Mouse (Mus musculus) liver, embryonic 14.5 days (tissue): ENCODE data around the gene Mcm2.

Experiments used
- CTCF ChIP-seq: IDR thresholded peaks from 2 replicates; pipeline ENCODE4 v1.5.1; 2016; ENCODE audit warnings: antibody characterized with exemption, low read depth, control low read depth
- EP300 ChIP-seq: IDR thresholded peaks from 2 replicates; pipeline ENCODE4 v1.6.1; 2016; ENCODE audit warnings: antibody characterized with exemption, low read depth

DNA sequence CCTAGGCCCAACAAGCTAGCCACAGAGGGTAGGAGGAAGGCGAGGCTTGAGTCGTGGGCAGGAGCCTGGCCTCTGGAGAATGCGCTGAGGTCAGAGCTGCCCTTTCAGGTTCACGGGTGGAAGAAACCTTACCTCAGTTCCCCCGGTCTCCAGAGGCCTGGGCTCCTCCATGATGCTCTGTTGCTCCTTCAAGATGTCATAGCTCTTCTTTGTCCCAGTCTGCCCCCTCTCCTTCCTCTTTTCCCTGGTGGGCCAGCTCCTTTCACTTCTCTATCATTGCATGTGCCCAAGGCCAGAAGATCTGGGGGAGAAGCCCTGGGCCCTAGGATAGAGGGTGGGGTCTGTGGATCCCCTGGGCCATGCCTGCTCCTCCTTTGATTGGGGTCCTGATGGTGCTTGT is 5.1 kb upstream of the Mcm2 start:
- TF ChIP-seq CTCF (no peak), EP300 (no peak)
